Mouse (Mus musculus) natural killer cell, adult 2 months (primary cell): ENCODE data around the gene Atp1b3.
"Not testable (repeated sequence)": the region's sequence is repeated elsewhere in the genome, so short reads cannot be mapped to it uniquely, and the experiment has no call there.

ENCODE experiments used
- DNase-seq, 2 experiments: peaks; one replicate each; pipeline ENCODE4 v3.0.0; 2022; ENCODE audit warnings: low spot score in 2 of 2

The Atp1b3 gene

GRCm38 (mm10) chr9:96363581-96364140, 581 bp downstream of the Atp1b3 start:
- DNase-seq: peak; percentile 72 to 73

DNA sequence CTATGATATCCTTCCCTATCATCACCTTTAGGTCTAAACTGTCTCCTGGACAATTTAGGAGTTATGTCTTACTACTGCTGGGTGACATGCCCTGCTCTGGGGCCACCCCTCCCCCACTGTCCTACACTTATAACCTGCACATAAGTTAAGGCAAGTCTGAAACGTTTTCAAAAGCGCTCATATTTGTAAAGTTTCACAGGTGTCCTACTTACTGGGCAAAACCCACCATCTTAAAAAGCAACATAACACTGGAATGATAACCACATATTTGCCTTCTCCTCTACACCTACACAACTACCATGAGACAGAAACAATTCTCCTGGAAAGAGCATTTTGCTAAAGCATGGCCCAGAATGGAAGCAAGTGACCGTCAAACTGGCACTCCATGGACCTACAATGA, 4.2 kb downstream of the Atp1b3 start:
- no peak for DNase-seq

DNA sequence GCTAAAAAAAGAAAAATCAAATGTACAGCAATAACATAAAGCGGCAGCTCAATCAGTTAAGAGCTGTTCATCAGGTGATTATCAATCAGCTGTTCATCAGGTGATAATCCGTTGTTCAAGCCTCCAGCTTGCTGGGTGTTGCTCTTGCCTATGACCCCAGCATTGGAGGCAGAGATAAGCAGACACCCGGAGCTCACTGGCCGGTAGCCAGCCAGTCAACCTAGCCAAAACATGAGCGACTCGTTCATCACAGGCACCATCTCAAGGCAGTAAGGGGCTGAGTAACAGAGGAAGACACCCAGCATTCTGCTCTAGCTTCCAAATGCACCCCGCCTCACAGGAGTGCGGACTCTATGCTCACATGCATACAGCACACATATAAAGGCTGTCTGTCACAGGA, 10.4 kb downstream of the Atp1b3 start:
- DNase-seq: no peak

- no peak for DNase-seq
Measured at GRCm38 (mm10) chr9:96353121-96353769, 11.0 kb downstream of the Atp1b3 start.

- not testable (repeated sequence) for DNase-seq
Measured at GRCm38 (mm10) chr9:96351771-96352170, 12.5 kb downstream of the Atp1b3 start.

DNA sequence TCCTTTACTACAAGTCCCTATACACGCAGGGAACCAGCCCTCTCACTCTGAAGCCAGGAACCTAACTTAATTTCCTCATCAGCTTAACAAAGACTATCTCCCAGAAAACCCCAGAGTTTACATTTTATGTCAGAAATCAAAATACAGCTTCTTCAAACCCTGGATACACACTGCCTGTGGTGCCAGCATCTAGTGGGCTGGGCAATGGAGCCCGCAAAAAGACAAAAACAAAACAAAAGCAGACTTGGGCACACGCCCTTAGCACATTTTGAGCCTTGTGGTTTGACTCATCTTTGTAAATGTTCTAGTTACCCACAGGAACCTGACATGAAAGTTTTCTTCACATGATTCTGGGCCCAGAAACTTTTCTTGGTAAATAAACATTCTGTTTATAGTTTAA, 13.8 kb downstream of the Atp1b3 start:
- DNase-seq: peak; percentile 66 to 76

DNA sequence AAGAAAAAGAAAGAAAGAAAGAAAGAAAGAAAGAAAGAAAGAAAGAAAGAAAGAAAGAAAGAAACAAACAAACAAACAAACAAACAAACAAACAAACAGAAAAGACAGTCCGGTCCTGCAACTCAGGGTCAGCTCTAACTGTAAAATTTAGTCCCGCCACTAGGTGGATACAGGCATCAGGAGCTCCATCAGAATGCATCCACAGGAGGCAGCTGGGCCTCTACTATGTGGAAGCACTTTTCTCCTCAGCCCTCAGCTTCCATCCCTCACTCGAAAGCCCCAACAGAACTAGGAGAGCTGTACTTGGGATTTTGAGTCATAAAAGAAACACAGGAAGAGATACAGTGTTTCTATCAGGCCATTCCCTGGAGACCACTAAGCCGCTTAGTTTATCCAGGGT, 14.2 kb downstream of the Atp1b3 start:
- peak; percentile 65 to 69 for DNase-seq

DNA sequence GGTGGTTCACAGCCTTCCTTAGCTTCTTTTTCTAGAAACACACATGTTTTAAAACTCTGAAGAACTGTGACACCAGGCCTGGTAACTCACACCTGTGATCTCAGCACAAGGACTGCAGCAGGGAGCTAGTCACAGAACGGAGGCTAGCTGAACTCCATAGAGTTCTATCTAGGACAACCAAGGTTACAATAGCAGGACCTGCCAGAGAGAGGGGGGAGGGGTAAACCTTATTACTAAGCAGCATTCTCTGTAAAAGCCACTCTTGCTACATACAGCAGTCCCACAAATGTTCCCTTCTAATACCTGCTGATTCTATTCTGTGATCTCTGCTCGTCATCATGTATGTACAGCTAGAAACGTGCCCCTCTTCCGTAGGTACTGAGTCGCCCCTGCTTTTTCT, 15.4 kb downstream of the Atp1b3 start:
- DNase-seq: no peak

DNA sequence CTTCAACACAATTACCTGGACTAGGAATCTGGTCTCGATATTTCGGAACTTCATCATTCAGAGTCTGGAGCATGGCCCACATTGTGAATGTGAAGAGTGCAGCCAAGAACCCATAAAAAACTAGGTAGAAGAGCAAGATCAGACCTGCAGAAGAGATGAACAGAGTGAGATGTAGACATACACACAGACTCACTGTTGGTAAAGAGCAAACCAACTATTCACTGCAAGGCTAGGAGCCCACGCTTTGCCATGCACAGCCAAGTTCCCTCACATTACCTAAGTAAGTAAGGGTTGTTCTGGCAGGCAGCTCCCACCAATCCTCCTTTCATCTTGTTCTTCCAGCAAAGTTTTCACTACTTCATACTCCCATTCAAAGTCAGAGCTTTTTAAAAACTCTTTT, 18.5 kb downstream of the Atp1b3 start:
- DNase-seq: no peak

DNA sequence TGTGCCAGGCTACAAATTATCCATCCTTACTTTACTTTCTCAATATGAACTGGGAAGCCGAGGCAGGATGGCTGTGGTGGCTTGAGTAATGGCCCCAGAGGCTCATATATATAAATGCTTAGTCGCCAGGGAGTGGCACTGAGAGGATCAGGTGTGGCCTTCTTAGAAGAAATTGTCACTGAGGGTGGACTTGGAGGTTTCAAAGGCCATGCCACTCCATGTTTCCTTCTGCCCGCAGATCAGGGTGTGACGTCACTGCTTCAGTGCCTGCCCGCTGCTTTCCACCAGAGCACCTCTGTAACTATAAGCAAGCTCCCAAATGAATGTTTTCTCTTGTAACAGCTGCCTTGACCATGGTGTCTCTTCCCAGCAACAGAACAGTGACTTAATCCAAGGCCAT, 33.1 kb downstream of the Atp1b3 start:
- no peak for DNase-seq

- DNase-seq: no peak
Measured at GRCm38 (mm10) chr9:96328226-96328625, 36.0 kb downstream of the Atp1b3 start.

GRCm38 (mm10) chr9:96326496-96326923, 37.7 kb downstream of the Atp1b3 start:
- no peak for DNase-seq

- DNase-seq: no peak
Measured at GRCm38 (mm10) chr9:96324502-96324901, 39.7 kb downstream of the Atp1b3 start.

DNA sequence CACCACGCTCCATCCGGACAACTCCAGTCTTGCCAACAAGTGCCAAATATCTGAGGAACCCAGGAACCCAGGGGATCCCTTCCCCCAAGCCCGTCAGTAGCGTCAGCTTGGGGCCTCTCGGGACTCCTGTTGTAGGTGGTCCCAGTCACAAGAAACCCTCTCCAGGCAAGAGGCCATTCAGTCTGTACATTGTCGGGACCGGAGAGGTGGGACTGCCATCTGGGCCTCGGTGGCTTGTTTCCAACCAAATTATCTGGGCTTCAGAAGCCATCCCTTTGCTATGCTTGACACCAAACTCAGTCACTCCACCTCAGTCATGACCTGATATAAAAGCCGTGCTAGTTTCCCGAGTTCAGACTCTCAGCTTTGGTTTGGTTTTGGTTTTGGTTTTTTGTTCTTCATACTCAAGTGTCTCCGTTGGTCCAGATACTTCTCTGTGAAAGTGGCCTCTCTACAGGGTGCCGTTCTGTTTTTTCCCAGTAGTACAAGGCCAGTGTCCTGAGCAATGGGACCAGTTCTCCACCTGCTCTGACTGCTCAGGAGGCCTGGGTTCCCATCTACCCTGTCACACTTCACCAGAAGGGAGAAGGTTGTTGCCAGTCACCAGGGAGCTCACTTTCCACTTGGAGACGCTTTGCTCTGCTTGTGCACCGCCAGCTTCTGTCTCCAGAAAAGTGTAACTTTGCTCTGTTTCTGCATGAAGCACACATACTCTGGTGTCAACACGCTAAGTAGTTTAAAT, 41.7 kb downstream of the Atp1b3 start:
- DNase-seq: no peak

DNA sequence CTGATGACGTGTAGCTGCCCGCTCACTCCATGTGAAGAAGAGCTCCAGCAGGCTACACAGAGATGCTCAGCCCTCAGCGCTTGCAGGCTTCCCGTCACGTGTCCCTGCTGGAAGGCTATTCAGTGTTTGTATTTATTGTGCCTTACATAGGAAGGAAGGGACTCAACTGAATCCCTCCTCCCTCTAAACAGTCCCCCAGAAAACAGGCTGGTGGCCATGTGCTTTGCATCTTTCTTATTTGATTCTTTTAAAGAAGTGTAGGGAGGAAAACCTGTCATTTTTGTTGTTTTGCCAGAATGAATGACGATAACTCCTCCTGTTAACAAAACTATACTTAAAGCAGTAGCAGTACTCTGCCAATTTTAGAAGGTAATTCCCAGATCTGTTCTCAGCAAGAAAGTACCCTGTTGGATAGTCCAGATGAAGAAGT, 43.7 kb downstream of the Atp1b3 start:
- no peak for DNase-seq

DNA sequence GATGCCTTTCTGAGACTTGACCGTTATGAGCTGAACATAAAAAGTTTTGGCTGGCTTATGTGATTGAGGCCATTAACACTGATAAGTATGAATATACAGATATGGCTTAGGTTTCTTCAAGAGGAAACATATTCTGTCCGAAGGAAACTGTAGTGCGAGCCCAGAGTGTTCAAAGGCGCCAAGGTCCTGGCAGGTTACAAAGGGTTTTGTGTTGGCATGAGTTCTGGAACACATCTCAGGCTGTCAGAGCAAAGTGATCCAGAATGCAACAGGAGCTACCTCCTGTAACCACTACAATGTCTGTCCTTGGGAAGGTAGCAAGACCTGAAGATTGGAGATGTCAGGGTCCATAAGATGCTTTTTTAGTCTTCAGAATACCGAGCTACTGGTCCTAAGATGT, 44.9 kb downstream of the Atp1b3 start:
- no peak for DNase-seq

DNA sequence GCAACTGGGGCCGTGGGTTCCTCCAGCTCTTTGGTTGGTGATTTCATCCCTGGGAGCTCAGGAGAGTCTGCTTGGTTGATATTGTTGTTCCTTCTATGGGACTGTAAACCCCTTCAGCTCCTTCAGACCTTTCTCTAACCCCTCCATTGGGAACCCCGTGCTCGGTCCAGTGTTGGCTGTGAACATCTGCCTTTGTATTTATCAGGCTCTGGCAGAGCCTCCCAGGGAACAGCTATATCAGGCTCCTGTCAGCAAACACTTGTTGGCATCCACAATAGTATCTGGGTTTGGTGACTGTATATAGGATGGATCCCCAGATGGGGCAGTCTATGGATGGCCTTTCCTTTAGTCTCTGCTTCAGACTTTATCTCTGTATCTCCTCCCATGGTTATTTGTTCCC, 52.2 kb downstream of the Atp1b3 start:
- DNase-seq: no peak

DNA sequence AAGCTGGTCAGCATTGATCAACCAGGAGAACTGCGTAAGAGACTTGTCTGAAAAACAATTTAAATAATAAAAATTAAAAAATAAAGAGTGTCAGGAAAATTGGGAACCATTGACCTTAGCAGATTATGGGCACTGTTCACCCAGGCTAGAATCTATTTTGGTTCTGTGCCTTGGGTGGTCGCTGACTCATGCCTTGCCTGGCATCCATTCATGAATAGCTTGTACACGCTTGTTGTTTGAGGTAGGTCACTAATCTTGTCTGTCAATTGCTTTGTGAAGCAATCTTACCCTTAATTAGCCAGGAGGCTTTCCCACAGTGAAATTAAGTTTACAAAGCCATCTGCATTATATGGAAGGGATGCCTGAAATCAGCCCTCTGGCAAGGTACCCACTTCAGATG, 55.4 kb downstream of the Atp1b3 start:
- DNase-seq: no peak

DNA sequence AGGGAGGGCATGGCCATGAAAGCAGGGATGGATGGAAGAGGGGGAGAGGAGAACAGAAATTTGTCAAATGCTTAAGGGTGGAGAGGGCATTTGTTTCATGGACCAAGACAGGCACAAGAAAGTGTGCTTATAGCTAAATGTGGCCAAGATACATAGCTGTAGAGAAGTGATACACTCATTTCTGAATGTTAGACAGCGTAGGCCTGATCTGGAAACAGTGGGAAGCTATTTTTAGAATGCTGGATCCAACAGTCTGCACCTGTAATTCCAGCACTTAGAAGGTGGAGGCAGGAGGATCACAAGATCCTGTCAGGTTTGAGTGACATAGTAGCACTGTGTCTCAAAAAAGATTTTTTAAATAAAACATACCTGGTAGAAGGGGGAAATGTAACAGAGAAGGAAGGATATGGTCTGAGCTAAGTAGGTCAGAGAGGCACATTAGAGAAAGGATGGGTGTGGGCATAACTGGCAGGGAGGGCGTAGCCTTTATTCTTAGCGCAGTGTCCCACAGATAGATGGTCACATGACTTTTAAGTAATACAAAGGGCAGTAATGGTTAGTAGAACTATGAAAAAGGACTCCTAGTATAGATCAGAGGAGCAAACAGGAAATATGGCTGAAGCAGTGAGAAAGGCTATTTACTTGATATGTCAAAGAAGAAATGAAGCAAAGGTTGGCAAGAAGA, 64.8 kb downstream of the Atp1b3 start:
- no peak for DNase-seq

GRCm38 (mm10) chr9:96292144-96292543, 72.1 kb downstream of the Atp1b3 start:
- DNase-seq: no peak

GRCm38 (mm10) chr9:96284916-96285315, 79.3 kb downstream of the Atp1b3 start:
- DNase-seq: no peak
